Comparison of ENCODE assay signal across 20 mouse cellular contexts in the genomic region with DNA sequence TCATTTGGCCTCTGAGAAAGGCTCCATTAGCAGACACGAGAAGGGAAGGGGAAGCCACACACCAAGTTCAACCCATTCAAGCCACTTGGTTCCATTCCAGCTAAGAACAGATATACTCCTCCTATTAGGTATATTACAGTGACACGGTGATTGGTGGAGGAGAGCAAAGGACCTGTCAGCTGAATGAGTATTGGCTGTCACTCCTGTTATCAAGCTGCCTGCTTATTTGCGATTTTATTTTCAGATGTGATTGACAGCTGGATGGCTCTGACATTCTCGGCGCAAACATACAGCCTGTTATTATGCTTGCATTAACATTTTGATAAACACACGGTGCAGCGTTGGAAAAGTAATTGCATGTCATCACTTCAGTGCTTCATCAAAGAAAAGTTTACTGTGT.
"Had no signal": no experiment of that assay in that cellular context is flagged by ENCODE, and none has a peak within 500 bp of the region (broad histone marks: within the 10 kb centered on the region; RNA-seq: fewer than 3 reads in every experiment).

No protein-coding gene starts in this region.

- H3K4me2 ChIP-seq: kidney, embryonic 15.5 days; limb, embryonic 13.5 days; liver, embryonic 12.5 days; liver, embryonic 15.5 days; lung, embryonic 15.5 days; midbrain, embryonic 11.5 days; midbrain, embryonic 15.5 days; neural tube, embryonic 13.5 days; stomach, embryonic 15.5 days had no signal

- H3K27me3 ChIP-seq: kidney, embryonic 15.5 days; limb, embryonic 13.5 days; liver, embryonic 12.5 days; liver, embryonic 15.5 days; lung, embryonic 15.5 days; megakaryocyte, embryonic 14.5 days; midbrain, embryonic 15.5 days; neural tube, embryonic 13.5 days; stomach, embryonic 15.5 days had no signal

- H3K4me1 ChIP-seq: kidney, embryonic 15.5 days; liver, embryonic 12.5 days; liver, embryonic 15.5 days; lung, embryonic 15.5 days; megakaryocyte, embryonic 14.5 days; midbrain, embryonic 15.5 days; stomach, embryonic 15.5 days had no signal

- DNase-seq: kidney, adult 8-10 months; kidney, postnatal 10 days; kidney, postnatal 36 days; liver; lung, postnatal 10 days; retina, postnatal 1 day; right cerebral cortex, postnatal 25 days; spleen, adult 18-20 months; thymus, postnatal 25 days had no signal

- H3K36me3 ChIP-seq: kidney, embryonic 15.5 days; limb, embryonic 10.5 days; limb, embryonic 13.5 days; liver, embryonic 12.5 days; liver, embryonic 15.5 days; lung, embryonic 15.5 days; midbrain, embryonic 15.5 days; neural tube, embryonic 13.5 days; stomach, embryonic 15.5 days had no signal

- H3K27ac ChIP-seq: kidney, embryonic 15.5 days; limb, embryonic 10.5 days; limb, embryonic 13.5 days; liver, embryonic 12.5 days; liver, embryonic 15.5 days; lung, embryonic 15.5 days; midbrain, embryonic 15.5 days; neural tube, embryonic 13.5 days; stomach, embryonic 15.5 days had no signal

- H3K9me3 ChIP-seq: kidney, embryonic 15.5 days; limb, embryonic 10.5 days; limb, embryonic 13.5 days; liver, embryonic 12.5 days; liver, embryonic 15.5 days; lung, embryonic 15.5 days; megakaryocyte, embryonic 14.5 days; midbrain, embryonic 15.5 days; neural tube, embryonic 13.5 days; stomach, embryonic 15.5 days had no signal

- ATAC-seq: liver, embryonic 12.5 days; midbrain, embryonic 15.5 days had no signal

- H3K4me3 ChIP-seq: kidney, embryonic 15.5 days; limb, embryonic 10.5 days; limb, embryonic 13.5 days; liver, embryonic 12.5 days; liver, embryonic 15.5 days; lung, embryonic 15.5 days; megakaryocyte, embryonic 14.5 days; midbrain, embryonic 15.5 days; neural tube, embryonic 13.5 days; stomach, embryonic 15.5 days had no signal

- H3K9ac ChIP-seq: kidney, embryonic 15.5 days; limb, embryonic 13.5 days; liver, embryonic 12.5 days; liver, embryonic 15.5 days; lung, embryonic 15.5 days; midbrain, embryonic 15.5 days; neural tube, embryonic 13.5 days; stomach, embryonic 15.5 days had no signal
